Mouse (Mus musculus): ENCODE data around the gene Tyw1.

- TF ChIP-seq POLR2A (IDR thresholded peaks at IDR 0.05; ENCODE audit: low read depth, low read length), result no peak
- no peak for TF ChIP-seq CTCF (conservative IDR thresholded peaks at IDR 0.05; ENCODE audit: insufficient read depth, insufficient read length, low read depth, low read length)
Observed at GRCm38 (mm10) chr5:130247823-130248222, 7.6 kb upstream of the Tyw1 start.
